Mouse (Mus musculus) spleen, postnatal 10 days (tissue): Measurements from ENCODE around the gene Slc11a1.
"Not testable (repeated sequence)": the region's sequence is repeated elsewhere in the genome, so short reads cannot be mapped to it uniquely, and the experiment has no call there.

ENCODE experiments used
- DNase-seq, 2 experiments: peaks; one replicate each; pipeline ENCODE4 v3.0.0; 2021 to 2022; ENCODE audit warnings: low spot score in 2 of 2

The Slc11a1 gene

GRCm38 (mm10) chr1:74374980-74375379 is at the start of gene Slc11a1:
Gene Slc11a1 (plus strand): TSS chr1:74375195.
- peak in 1 of 2 experiments; percentile 17 for DNase-seq

- not testable (repeated sequence) for DNase-seq
Observed at GRCm38 (mm10) chr1:74326916-74327315, 48.1 kb upstream of the Slc11a1 start.

- DNase-seq: no peak
Observed at GRCm38 (mm10) chr1:74329899-74330431, 45.0 kb upstream of the Slc11a1 start.

GRCm38 (mm10) chr1:74331046-74331681 is 43.8 kb upstream of the Slc11a1 start:
- no peak for DNase-seq

GRCm38 (mm10) chr1:74332241-74332763 is 42.7 kb upstream of the Slc11a1 start:
- DNase-seq: peak; percentile 85 to 94

GRCm38 (mm10) chr1:74332930-74333329 is 42.1 kb upstream of the Slc11a1 start:
- DNase-seq: no peak

- no peak for DNase-seq
Observed at GRCm38 (mm10) chr1:74334607-74335006, 40.4 kb upstream of the Slc11a1 start.

GRCm38 (mm10) chr1:74335033-74335432 is 40.0 kb upstream of the Slc11a1 start:
- no peak for DNase-seq

GRCm38 (mm10) chr1:74335436-74336170 is 39.4 kb upstream of the Slc11a1 start:
- DNase-seq: no peak

- no peak for DNase-seq
Observed at GRCm38 (mm10) chr1:74337241-74337771, 37.7 kb upstream of the Slc11a1 start.

- DNase-seq: no peak
Observed at GRCm38 (mm10) chr1:74338013-74338412, 37.0 kb upstream of the Slc11a1 start.

GRCm38 (mm10) chr1:74338626-74339025 is 36.4 kb upstream of the Slc11a1 start:
- DNase-seq: no peak

GRCm38 (mm10) chr1:74339917-74340316 is 35.1 kb upstream of the Slc11a1 start:
- no peak for DNase-seq

GRCm38 (mm10) chr1:74340361-74340764 is 34.6 kb upstream of the Slc11a1 start:
- DNase-seq: no peak

- DNase-seq: not testable (repeated sequence)
Observed at GRCm38 (mm10) chr1:74340992-74341391, 34.0 kb upstream of the Slc11a1 start.

GRCm38 (mm10) chr1:74341898-74342297 is 33.1 kb upstream of the Slc11a1 start:
- no peak for DNase-seq

GRCm38 (mm10) chr1:74342308-74342707 is 32.7 kb upstream of the Slc11a1 start:
- no peak for DNase-seq

GRCm38 (mm10) chr1:74343161-74343560 is 31.8 kb upstream of the Slc11a1 start:
- DNase-seq: no peak

GRCm38 (mm10) chr1:74344163-74344916 is 30.7 kb upstream of the Slc11a1 start:
- DNase-seq: no peak

GRCm38 (mm10) chr1:74351185-74351769 is 23.7 kb upstream of the Slc11a1 start:
- no peak for DNase-seq

- DNase-seq: no peak
Observed at GRCm38 (mm10) chr1:74352532-74353096, 22.4 kb upstream of the Slc11a1 start.
